Mouse (Mus musculus) CH12.LX (cell line): Measurements from ENCODE around the gene Commd1. TPM values are rescaled to one million over a fixed set of nuclear protein-coding genes. Genes with fewer than 3 reads are reported as not detected.

Source experiments
- DNase-seq: peaks from one replicate; pipeline ENCODE4 v3.0.0-alpha.2; 2013; ENCODE audit errors: extremely low read depth
- H3K27ac ChIP-seq: 2 replicates; pipeline ENCODE4 v1.5.1; 2012; ENCODE audit warnings: low read depth, mild to moderate bottlenecking, control low read depth, moderate library complexity; ENCODE audit not compliant: insufficient read depth
- H3K27me3 ChIP-seq: replicated peaks from 2 replicates; pipeline ENCODE3; 2012; ENCODE audit warnings: inconsistent platforms
- H3K36me3 ChIP-seq, 2 experiments: replicated peaks in 1 of 2; 2 replicates each; pipeline versions ENCODE3 to v1.6.1; 2012; ENCODE audit warnings: inconsistent platforms in 1 of 2, low read length in 1 of 2, mild to moderate bottlenecking in 1 of 2, mixed read lengths in 1 of 2, moderate library complexity in 1 of 2; ENCODE audit not compliant: control insufficient read depth in 1 of 2, insufficient read depth in 1 of 2
- H3K4me1 ChIP-seq, 2 experiments: 2 replicates each; pipeline ENCODE4 v1.6.1; 2012; ENCODE audit warnings: inconsistent platforms in 1 of 2, moderate library complexity in 1 of 2; ENCODE audit not compliant: insufficient read depth in 2 of 2, control insufficient read depth in 1 of 2
- H3K4me2 ChIP-seq: 2 replicates; pipeline ENCODE4 v1.6.1; 2012; ENCODE audit warnings: low read depth, mild to moderate bottlenecking, control low read depth; ENCODE audit not compliant: poor library complexity, insufficient read depth, severe bottlenecking
- H3K4me3 ChIP-seq, 3 experiments: fragments of 150-350 bp in 1 of 3; sonication (generic) in 1 of 3; replicated peaks in 1 of 3; 2 replicates each; pipeline versions ENCODE3 to v1.5.1; 2011 to 2012; ENCODE audit warnings: low read depth in 2 of 3, low read length in 2 of 3, mild to moderate bottlenecking in 2 of 3, moderate library complexity in 2 of 3, control low read depth in 1 of 3, improper control_type of control experiment in 1 of 3, inconsistent platforms in 1 of 3, mixed read lengths in 1 of 3; ENCODE audit not compliant: poor library complexity in 1 of 3
- H3K79me2 ChIP-seq: replicated peaks from 2 replicates; pipeline ENCODE4 v1.6.1; 2012; ENCODE audit warnings: mild to moderate bottlenecking, moderate library complexity; ENCODE audit not compliant: control insufficient read depth, poor library complexity, insufficient read depth, severe bottlenecking; ENCODE audit errors: extremely low read depth
- H3K9ac ChIP-seq: 2 replicates; pipeline ENCODE4 v1.6.1; 2012; ENCODE audit warnings: low read depth, mild to moderate bottlenecking, control low read depth, moderate library complexity; ENCODE audit not compliant: insufficient read depth
- H3K9me3 ChIP-seq: replicated peaks from 2 replicates; pipeline ENCODE3; 2012; ENCODE audit warnings: low read length, inconsistent platforms, mixed read lengths
- BHLHE40 ChIP-seq: IDR thresholded peaks from 2 replicates; pipeline ENCODE4 v1.6.1; 2011; ENCODE audit warnings: mild to moderate bottlenecking, low read depth, low read length, improper control_type of control experiment
- CHD1 ChIP-seq: IDR thresholded peaks from 2 replicates; pipeline ENCODE4 v1.6.1; 2012; ENCODE audit warnings: low read depth, low read length, improper control_type of control experiment, inconsistent platforms
- CHD2 ChIP-seq: IDR thresholded peaks from 2 replicates; pipeline ENCODE4 v1.6.1; 2011; ENCODE audit warnings: low read length, improper control_type of control experiment
- CTCF ChIP-seq, 2 experiments: IDR thresholded peaks in 1 of 2; conservative IDR thresholded peaks in 1 of 2; 2 replicates each; pipeline ENCODE4 v1.5.1; 2011 to 2012; ENCODE audit warnings: low read depth in 2 of 2, low read length in 2 of 2, improper control_type of control experiment in 1 of 2, inconsistent platforms in 1 of 2, mild to moderate bottlenecking in 1 of 2, moderate library complexity in 1 of 2
- E2F4 ChIP-seq: IDR thresholded peaks from 2 replicates; pipeline ENCODE4 v1.6.1; 2011; ENCODE audit warnings: low read depth, low read length, improper control_type of control experiment; ENCODE audit not compliant: insufficient replicate concordance
- ELF1 ChIP-seq: IDR thresholded peaks from 2 replicates; pipeline ENCODE4 v1.6.1; 2014; ENCODE audit warnings: low read depth, mild to moderate bottlenecking, inconsistent platforms, low read length, improper control_type of control experiment
- EP300 ChIP-seq: IDR thresholded peaks from 2 replicates; pipeline ENCODE4 v1.6.1; 2011; ENCODE audit warnings: low read length, improper control_type of control experiment
- ETS1 ChIP-seq: conservative IDR thresholded peaks from 2 replicates; pipeline ENCODE4 v1.6.1; 2012; ENCODE audit warnings: low read depth, mild to moderate bottlenecking, inconsistent platforms, low read length, improper control_type of control experiment, moderate library complexity
- GABPA ChIP-seq: IDR thresholded peaks from 2 replicates; pipeline ENCODE4 v1.6.1; 2012; ENCODE audit warnings: low read depth, low read length, improper control_type of control experiment, inconsistent platforms; ENCODE audit not compliant: insufficient replicate concordance
- HCFC1 ChIP-seq: IDR thresholded peaks from 2 replicates; pipeline ENCODE4 v1.6.1; 2012; ENCODE audit warnings: low read depth, mild to moderate bottlenecking, inconsistent platforms, low read length, improper control_type of control experiment
- KAT2A ChIP-seq: IDR thresholded peaks from 2 replicates; pipeline ENCODE4 v1.6.1; 2012; ENCODE audit warnings: low read length, improper control_type of control experiment, inconsistent platforms; ENCODE audit not compliant: insufficient replicate concordance
- MAFK ChIP-seq: IDR thresholded peaks from 2 replicates; pipeline ENCODE4 v1.6.1; 2011; ENCODE audit warnings: low read length, improper control_type of control experiment; ENCODE audit not compliant: insufficient replicate concordance
- MAX ChIP-seq: IDR thresholded peaks from 2 replicates; pipeline ENCODE4 v1.6.1; 2011; ENCODE audit warnings: low read length, improper control_type of control experiment
- MAZ ChIP-seq: IDR thresholded peaks from 2 replicates; pipeline ENCODE4 v1.6.1; 2012; ENCODE audit warnings: low read depth, mild to moderate bottlenecking, inconsistent platforms, low read length, improper control_type of control experiment, moderate library complexity
- MEF2A ChIP-seq: IDR thresholded peaks from 2 replicates; pipeline ENCODE4 v1.6.1; 2014; ENCODE audit warnings: low read depth, mild to moderate bottlenecking, inconsistent platforms, low read length, improper control_type of control experiment, borderline replicate concordance
- MYC ChIP-seq: IDR thresholded peaks from 2 replicates; pipeline ENCODE4 v1.6.1; 2011; ENCODE audit warnings: low read depth, mild to moderate bottlenecking, improper control_type of control experiment, low read length
- NRF1 ChIP-seq: IDR thresholded peaks from 2 replicates; pipeline ENCODE4 v1.6.1; 2014; ENCODE audit warnings: low read depth, mild to moderate bottlenecking, inconsistent platforms, low read length, improper control_type of control experiment, moderate library complexity
- POLR2AphosphoS2 ChIP-seq: IDR thresholded peaks from 2 replicates; pipeline ENCODE4 v1.6.1; 2011; ENCODE audit warnings: low read depth, low read length, improper control_type of control experiment
- RAD21 ChIP-seq: IDR thresholded peaks from 2 replicates; pipeline ENCODE4 v1.6.1; 2011; ENCODE audit warnings: low read depth, mild to moderate bottlenecking, low read length, improper control_type of control experiment, moderate library complexity
- SIN3A ChIP-seq: IDR thresholded peaks from 2 replicates; pipeline ENCODE4 v1.6.1; 2012; ENCODE audit warnings: low read length, improper control_type of control experiment, inconsistent platforms
- SMC3 ChIP-seq: IDR thresholded peaks from 2 replicates; pipeline ENCODE4 v1.6.1; 2011; ENCODE audit warnings: low read depth, low read length, improper control_type of control experiment
- TBP ChIP-seq: conservative IDR thresholded peaks from 2 replicates; pipeline ENCODE4 v1.6.1; 2011; ENCODE audit warnings: low read depth, low read length, improper control_type of control experiment
- TCF12 ChIP-seq: IDR thresholded peaks from 2 replicates; pipeline ENCODE4 v1.6.1; 2014; ENCODE audit warnings: low read depth, mild to moderate bottlenecking, inconsistent platforms, low read length, improper control_type of control experiment
- UBTF ChIP-seq: IDR thresholded peaks from 2 replicates; pipeline ENCODE4 v1.6.1; 2012; ENCODE audit warnings: low read depth, mild to moderate bottlenecking, inconsistent platforms, low read length, improper control_type of control experiment, moderate library complexity
- USF1 ChIP-seq: IDR thresholded peaks from 2 replicates; pipeline ENCODE4 v1.6.1; 2014; ENCODE audit warnings: low read depth, mild to moderate bottlenecking, inconsistent platforms, low read length, improper control_type of control experiment
- USF2 ChIP-seq: conservative IDR thresholded peaks from 2 replicates; pipeline ENCODE4 v1.6.1; 2011; ENCODE audit warnings: low read depth, low read length, improper control_type of control experiment
- ZC3H11A ChIP-seq: IDR thresholded peaks from 2 replicates; pipeline ENCODE4 v1.6.1; 2012; ENCODE audit warnings: low read depth, mild to moderate bottlenecking, inconsistent platforms, low read length, improper control_type of control experiment
- ZKSCAN1 ChIP-seq: IDR thresholded peaks from 2 replicates; pipeline ENCODE4 v1.6.1; 2012; ENCODE audit warnings: low read depth, inconsistent platforms, low read length, improper control_type of control experiment, borderline replicate concordance
- ZMIZ1 ChIP-seq: IDR thresholded peaks from 2 replicates; pipeline ENCODE4 v1.6.1; 2012; ENCODE audit warnings: low read depth, mild to moderate bottlenecking, inconsistent platforms, low read length, improper control_type of control experiment
- dilution Hi-C: fragments of 300-500 bp; cut with MboI; formaldehyde crosslinking; loops from 2 replicates; pipeline ENCODE4 v1.14.3; 2020; ENCODE audit warnings: low sequenced_read_pairs; ENCODE audit not compliant: extremely low pct_unique_long_range_greater_than_20kb, extremely low pct_ligation_motif_present
- in situ Hi-C: fragments of 300-500 bp; cut with MboI; formaldehyde crosslinking; loops from 3 replicates; pipeline ENCODE4 v1.14.3; 2019; ENCODE audit warnings: low sequenced_read_pairs, low pct_ligation_motif_present, low pct_unique_long_range_greater_than_20kb, mixed read lengths
- polyA plus RNA-seq: library from polyadenylated mRNA; unstranded; fragments of >175 nt; gene quantifications from 2 replicates; pipeline ENCODE4 v1.2.1, GENCODE M21; 2012; ENCODE audit warnings: low read depth; ENCODE audit not compliant: insufficient read length
- total RNA-seq, 2 experiments: library from RNA; depleted of rRNA; stranded (reverse); fragments of 300-350 nt in 1 of 2; fragments of >200 nt in 1 of 2; gene quantifications; 2 replicates each; pipeline ENCODE4 v1.2.3; 2012 to 2014

Commd1 gene
- total and polyA plus RNA-seq, 3 experiments = 109 to 163 (median 113) TPM

GRCm38 (mm10) chr11:22859301-22859632 is 122.9 kb downstream of the Commd1 start:
- Histone ChIP-seq H3K27ac (peak overlapping the region; percentile 82), H3K9ac (peak overlapping the region; percentile 85), H3K4me3 (peak overlapping the region; percentile 83 to 89 (median 84)), H3K36me3 (peaks cover 0 to 10% of the 10 kb centered on the region in 2 experiments), H3K9me3 (no peaks in the 10 kb centered on the region), H3K79me2 (peaks cover 60% of the 10 kb centered on the region), H3K4me1 (peaks cover 14 to 38% of the 10 kb centered on the region in 2 experiments), H3K27me3 (no peaks in the 10 kb centered on the region), H3K4me2 (no peak overlapping the region)
- DNase-seq = no peak
- TF ChIP-seq UBTF (no peak), MYC (0 out of 2 replicates have a peak, but pooled peaks have one; percentile 12), GABPA (no peak), POLR2AphosphoS2 (no peak), ZMIZ1 (no peak; the same call in 1 of the 2 replicates), ZC3H11A (no peak), CTCF (conservative IDR thresholded peaks at IDR 0.05 in 1 of 2, IDR thresholded peaks at IDR 0.05 in 1 of 2; ENCODE audit: low read depth in 2 of 2, low read length in 2 of 2) (no peak), NRF1 (0 out of 2 replicates have a peak, but pooled peaks have one; percentile 34), MAX (no peak), SIN3A (peak; percentile 17; the same call in 1 of the 2 replicates), ZKSCAN1 (no peak)
- dilution Hi-C loops = no loop called here
- in situ Hi-C loops = no loop called here

DNA sequence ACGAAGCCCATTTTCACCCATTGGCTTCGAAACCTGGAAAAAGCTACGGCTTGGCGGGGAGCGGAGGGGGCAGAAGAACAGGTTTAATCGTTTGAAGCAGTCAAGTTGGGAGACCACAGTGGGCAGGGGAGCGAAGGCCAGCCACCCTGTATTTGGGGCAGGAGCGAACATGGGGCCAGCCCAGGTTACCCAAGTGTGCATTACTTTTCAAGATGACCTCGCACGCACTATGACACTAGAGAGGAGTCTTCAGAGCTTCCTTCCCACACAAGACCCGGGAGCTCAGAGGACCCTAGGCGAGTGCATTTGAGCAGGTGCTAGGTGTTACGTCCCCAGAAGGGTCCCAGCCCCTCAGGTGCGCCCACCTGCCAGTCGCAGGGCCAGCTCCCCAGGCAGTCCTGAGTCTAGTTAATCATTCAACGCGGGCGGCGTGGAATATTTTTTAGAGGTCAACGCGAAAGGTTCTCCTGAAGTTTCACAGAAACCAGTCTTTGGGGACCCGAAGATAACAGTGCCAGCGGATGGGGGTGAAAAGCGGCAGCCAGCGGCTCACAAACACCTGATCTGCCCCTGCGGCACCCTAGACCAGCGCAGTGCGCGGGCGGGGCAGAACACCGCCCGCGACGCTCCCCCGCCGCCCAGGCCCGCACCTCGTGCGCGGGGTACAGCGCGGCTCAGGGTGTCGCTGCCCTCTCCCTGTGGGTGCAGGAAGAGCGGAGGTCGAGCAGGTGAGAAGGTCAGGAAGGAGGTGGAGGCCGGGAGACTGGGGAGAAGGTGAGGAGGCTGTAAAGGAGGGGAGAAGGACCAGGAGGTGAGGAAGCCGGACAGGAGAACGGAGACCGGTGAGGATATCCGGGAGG is 123.5 kb downstream of the Commd1 start:
- in situ Hi-C loops (no loop called here), dilution Hi-C loops (no loop called here)
- Histone ChIP-seq H3K27me3 (no peaks in the 10 kb centered on the region), H3K4me3 (peak overlapping the region; percentile 83 to 89 (median 84)), H3K4me2 (peak overlapping the region; percentile 84; the same call in 1 of the 2 replicates), H3K79me2 (peaks cover 66% of the 10 kb centered on the region), H3K9ac (peak overlapping the region; percentile 85), H3K9me3 (no peaks in the 10 kb centered on the region), H3K4me1 (peaks cover 18 to 38% of the 10 kb centered on the region in 2 experiments), H3K27ac (peak overlapping the region; percentile 82), H3K36me3 (peaks cover 5 to 16% of the 10 kb centered on the region in 2 experiments)
- no peak for DNase-seq
- TF ChIP-seq CHD2 (no peak; the same call in 1 of the 2 replicates), UBTF (peak; percentile 10), TBP (no peak), MEF2A (no peak), ZC3H11A (no peak), SMC3 (no peak), USF1 (no peak), TCF12 (no peak), SIN3A (no peak; the same call in 1 of the 2 replicates), MAX (0 out of 2 replicates have a peak, but pooled peaks have one; percentile 11), BHLHE40 (no peak), ZMIZ1 (no peak), HCFC1 (0 out of 2 replicates have a peak, but pooled peaks have one; percentile 2), GABPA (no peak), MAFK (no peak), CHD1 (no peak), ETS1 (no peak), RAD21 (no peak; the same call in 1 of the 2 replicates), KAT2A (no peak), MAZ (0 out of 2 replicates have a peak, but pooled peaks have one; percentile 20), E2F4 (no peak), POLR2AphosphoS2 (no peak), USF2 (no peak), EP300 (no peak), ELF1 (no peak), NRF1 (no peak; the same call in 1 of the 2 replicates)
